Mouse (Mus musculus): ENCODE data around the gene Coro6. TPM values are rescaled to one million over a fixed set of nuclear protein-coding genes. Genes with fewer than 3 reads are reported as not detected.

Coro6 gene
- polyA plus RNA-seq, 1 experiment from 2014 or later = 0.26 TPM

GRCm38 (mm10) chr11:77508068-77509021, 46.1 kb downstream of the Coro6 start:
- peak; percentile 92 for DNase-seq (ENCODE audit: low spot score)

GRCm38 (mm10) chr11:77511336-77511735, 49.1 kb downstream of the Coro6 start:
- no peak overlapping the region for H3K4me2 ChIP-seq (replicated peaks; ENCODE audit: low read depth, low read length)
- no peak overlapping the region for H3K9ac ChIP-seq (replicated peaks; ENCODE audit: low read depth)
- H3K9me3 ChIP-seq (ENCODE audit: low read length) = no peaks in the 10 kb centered on the region
- 0 out of 2 replicates have a peak, but pooled peaks cover 4% of the 10 kb centered on the region for H3K27me3 ChIP-seq (replicated peaks; ENCODE audit: insufficient read depth, low read length)
- no peak overlapping the region for H3K27ac ChIP-seq (ENCODE audit: low read length)
- 62% methylated on average over 5 of the region's 5 CpGs for WGBS
- H3K4me3 ChIP-seq (ENCODE audit: low read depth, low read length) = no peak overlapping the region
- TF ChIP-seq EP300 (IDR thresholded peaks at IDR 0.05) = no peak
- no peak for TF ChIP-seq CTCF (IDR thresholded peaks at IDR 0.05)
- DNase-seq (ENCODE audit: low spot score) = no peak
- ATAC-seq = no peak
- peaks cover 23% of the 10 kb centered on the region for H3K4me1 ChIP-seq (ENCODE audit: insufficient read depth, low read depth, low read length)
- H3K36me3 ChIP-seq (ENCODE audit: insufficient read depth, low read length) = 0 out of 2 replicates have a peak, but pooled peaks cover 9% of the 10 kb centered on the region

More at GRCm38 (mm10) chr11:77508068-77509021, 46.1 kb downstream of the Coro6 start:
- no peaks in the 10 kb centered on the region for H3K27me3 ChIP-seq (replicated peaks; ENCODE audit: insufficient read depth, low read length)
- H3K4me2 ChIP-seq (replicated peaks; ENCODE audit: low read depth, low read length) = peak overlapping the region; percentile 71
- H3K36me3 ChIP-seq (ENCODE audit: insufficient read depth, low read length) = peaks cover 24% of the 10 kb centered on the region; the same call in 1 of the 2 replicates
- H3K9me3 ChIP-seq (ENCODE audit: low read length) = no peaks in the 10 kb centered on the region
- 0 out of 2 replicates have a peak overlapping the region, but pooled peaks have one; percentile 20 for H3K4me3 ChIP-seq (ENCODE audit: low read depth, low read length)
- TF ChIP-seq CTCF (IDR thresholded peaks at IDR 0.05) (peak; percentile 94), EP300 (IDR thresholded peaks at IDR 0.05) (no peak)
- H3K9ac ChIP-seq (replicated peaks; ENCODE audit: low read depth) = no peak overlapping the region; the same call in 1 of the 2 replicates
- WGBS = 19% methylated on average over 48 of the region's 49 CpGs
- H3K27ac ChIP-seq (ENCODE audit: low read length) = no peak overlapping the region
- peak; percentile 76 for ATAC-seq
- H3K4me1 ChIP-seq (ENCODE audit: insufficient read depth, low read depth, low read length) = peaks cover 5% of the 10 kb centered on the region; the same call in 1 of the 2 replicates

GRCm38 (mm10) chr11:77512891-77513810, 50.9 kb downstream of the Coro6 start:
- Histone ChIP-seq H3K27ac (ENCODE audit: low read length) (peak overlapping the region; percentile 68), H3K9ac (replicated peaks; ENCODE audit: low read depth) (peak overlapping the region; percentile 46), H3K4me2 (replicated peaks; ENCODE audit: low read depth, low read length) (peak overlapping the region; percentile 91), H3K9me3 (ENCODE audit: low read length) (no peaks in the 10 kb centered on the region), H3K4me3 (ENCODE audit: low read depth, low read length) (peak overlapping the region; percentile 68), H3K4me1 (ENCODE audit: insufficient read depth, low read depth, low read length) (peaks cover 23% of the 10 kb centered on the region), H3K27me3 (replicated peaks; ENCODE audit: insufficient read depth, low read length) (0 out of 2 replicates have a peak, but pooled peaks cover 4% of the 10 kb centered on the region), H3K36me3 (ENCODE audit: insufficient read depth, low read length) (no peaks in the 10 kb centered on the region)
- ATAC-seq = peak; percentile 83
- TF ChIP-seq EP300 (IDR thresholded peaks at IDR 0.05) = no peak
- no peak for TF ChIP-seq CTCF (IDR thresholded peaks at IDR 0.05)
- peak; percentile 93 for DNase-seq (ENCODE audit: low spot score)
- under 1% methylated on average over 58 of the region's 84 CpGs for WGBS

- H3K36me3 ChIP-seq (ENCODE audit: insufficient read depth, low read length) = no peaks in the 10 kb centered on the region
- H3K4me3 ChIP-seq (ENCODE audit: low read depth, low read length) = peak overlapping the region; percentile 68
- H3K27me3 ChIP-seq (replicated peaks; ENCODE audit: insufficient read depth, low read length) = 0 out of 2 replicates have a peak, but pooled peaks cover 4% of the 10 kb centered on the region
- peaks cover 27% of the 10 kb centered on the region for H3K4me1 ChIP-seq (ENCODE audit: insufficient read depth, low read depth, low read length)
- H3K27ac ChIP-seq (ENCODE audit: low read length) = peak overlapping the region; percentile 65
- no peak for TF ChIP-seq EP300 (IDR thresholded peaks at IDR 0.05)
- TF ChIP-seq CTCF (IDR thresholded peaks at IDR 0.05) = no peak
- DNase-seq (ENCODE audit: low spot score) (peak; percentile 49), ATAC-seq (no peak)
- peak overlapping the region; percentile 16; the same call in 1 of the 2 replicates for H3K9ac ChIP-seq (replicated peaks; ENCODE audit: low read depth)
- 7% methylated on average over 10 of the region's 10 CpGs for WGBS
- peak overlapping the region; percentile 91 for H3K4me2 ChIP-seq (replicated peaks; ENCODE audit: low read depth, low read length)
- no peaks in the 10 kb centered on the region for H3K9me3 ChIP-seq (ENCODE audit: low read length)
These were observed 51.6 kb downstream of the Coro6 start for GRCm38 (mm10) chr11:77513811-77514170.

GRCm38 (mm10) chr11:77514281-77514831, 52.1 kb downstream of the Coro6 start:
- DNase-seq (ENCODE audit: low spot score) (no peak), ATAC-seq (no peak)
- peak overlapping the region; percentile 91 for H3K4me2 ChIP-seq (replicated peaks; ENCODE audit: low read depth, low read length)
- no peaks in the 10 kb centered on the region for H3K9me3 ChIP-seq (ENCODE audit: low read length)
- peak overlapping the region; percentile 48 for H3K4me3 ChIP-seq (ENCODE audit: low read depth, low read length)
- H3K4me1 ChIP-seq (ENCODE audit: insufficient read depth, low read depth, low read length) = peaks cover 27% of the 10 kb centered on the region
- 0 out of 2 replicates have a peak overlapping the region, but pooled peaks have one; percentile 34 for H3K9ac ChIP-seq (replicated peaks; ENCODE audit: low read depth)
- TF ChIP-seq CTCF (IDR thresholded peaks at IDR 0.05) (no peak), EP300 (IDR thresholded peaks at IDR 0.05) (no peak)
- WGBS = 13% methylated on average over 19 of the region's 19 CpGs
- H3K27ac ChIP-seq (ENCODE audit: low read length) = peak overlapping the region; percentile 66
- H3K36me3 ChIP-seq (ENCODE audit: insufficient read depth, low read length) = no peaks in the 10 kb centered on the region
- 0 out of 2 replicates have a peak, but pooled peaks cover 4% of the 10 kb centered on the region for H3K27me3 ChIP-seq (replicated peaks; ENCODE audit: insufficient read depth, low read length)
